Mouse (Mus musculus): Measurements from ENCODE around the gene Hoxa13. TPM values are rescaled to one million over a fixed set of nuclear protein-coding genes. Genes with fewer than 3 reads are reported as not detected.

The Hoxa13 gene
- polyA plus RNA-seq, 1 experiment from 2014 or later: not detected

- no peak overlapping the region for H3K4me3 ChIP-seq (ENCODE audit: low read depth, low read length)
These were observed 5.9 kb upstream of the Hoxa13 start for GRCm38 (mm10) chr6:52266666-52266985.

GRCm38 (mm10) chr6:52265913-52266665 is 5.4 kb upstream of the Hoxa13 start:
- Histone ChIP-seq H3K4me1 (ENCODE audit: control insufficient read depth, insufficient read depth, low read length) (no peaks in the 10 kb centered on the region), H3K9ac (replicated peaks; ENCODE audit: low read depth, low read length) (no peak overlapping the region), H3K27ac (ENCODE audit: low read length) (no peak overlapping the region), H3K4me3 (ENCODE audit: low read depth, low read length) (no peak overlapping the region), H3K9me3 (ENCODE audit: control insufficient read depth, low read depth, low read length) (no peaks in the 10 kb centered on the region), H3K4me2 (replicated peaks; ENCODE audit: low read depth, low read length) (no peak overlapping the region), H3K27me3 (ENCODE audit: control insufficient read depth, insufficient read depth, low read length) (peaks cover 78% of the 10 kb centered on the region), H3K36me3 (ENCODE audit: control insufficient read depth, insufficient read depth, low read length) (no peaks in the 10 kb centered on the region)
- ATAC-seq (ENCODE audit: insufficient number of reproducible peaks, insufficient read depth, low FRiP score, low read depth): no peak
- 1% methylated on average over 19 of the region's 19 CpGs for WGBS

More at GRCm38 (mm10) chr6:52266666-52266985, 5.9 kb upstream of the Hoxa13 start:
- ATAC-seq (ENCODE audit: insufficient number of reproducible peaks, insufficient read depth, low FRiP score, low read depth): no peak
- H3K27me3 ChIP-seq (ENCODE audit: control insufficient read depth, insufficient read depth, low read length): peaks cover 81% of the 10 kb centered on the region
- no peaks in the 10 kb centered on the region for H3K9me3 ChIP-seq (ENCODE audit: control insufficient read depth, low read depth, low read length)
- H3K4me1 ChIP-seq (ENCODE audit: control insufficient read depth, insufficient read depth, low read length): no peaks in the 10 kb centered on the region
- H3K36me3 ChIP-seq (ENCODE audit: control insufficient read depth, insufficient read depth, low read length): no peaks in the 10 kb centered on the region
- no peak overlapping the region for H3K4me2 ChIP-seq (replicated peaks; ENCODE audit: low read depth, low read length)
- no peak overlapping the region for H3K27ac ChIP-seq (ENCODE audit: low read length)
- no peak overlapping the region for H3K9ac ChIP-seq (replicated peaks; ENCODE audit: low read depth, low read length)
- WGBS: 3% methylated on average over 9 of the region's 9 CpGs

- Histone ChIP-seq H3K36me3 (ENCODE audit: control insufficient read depth, insufficient read depth, low read length) (no peaks in the 10 kb centered on the region), H3K27me3 (ENCODE audit: control insufficient read depth, insufficient read depth, low read length) (peaks cover 73% of the 10 kb centered on the region), H3K9ac (replicated peaks; ENCODE audit: low read depth, low read length) (no peak overlapping the region), H3K4me2 (replicated peaks; ENCODE audit: low read depth, low read length) (no peak overlapping the region), H3K4me1 (ENCODE audit: control insufficient read depth, insufficient read depth, low read length) (no peaks in the 10 kb centered on the region), H3K27ac (ENCODE audit: low read length) (no peak overlapping the region), H3K4me3 (ENCODE audit: low read depth, low read length) (no peak overlapping the region), H3K9me3 (ENCODE audit: control insufficient read depth, low read depth, low read length) (no peaks in the 10 kb centered on the region)
- WGBS: 2% methylated on average over 18 of the region's 18 CpGs
- no peak for ATAC-seq (ENCODE audit: insufficient number of reproducible peaks, insufficient read depth, low FRiP score, low read depth)
These were observed 4.7 kb upstream of the Hoxa13 start for GRCm38 (mm10) chr6:52265306-52265912.

GRCm38 (mm10) chr6:52264106-52264790 is 3.6 kb upstream of the Hoxa13 start:
- H3K9ac ChIP-seq (replicated peaks; ENCODE audit: low read depth, low read length): no peak overlapping the region
- WGBS: 2% methylated on average over 5 of the region's 5 CpGs
- H3K27me3 ChIP-seq (ENCODE audit: control insufficient read depth, insufficient read depth, low read length): peaks cover 67% of the 10 kb centered on the region
- no peaks in the 10 kb centered on the region for H3K36me3 ChIP-seq (ENCODE audit: control insufficient read depth, insufficient read depth, low read length)
- 0 out of 2 replicates have a peak, but pooled peaks cover 5% of the 10 kb centered on the region for H3K4me1 ChIP-seq (ENCODE audit: control insufficient read depth, insufficient read depth, low read length)
- H3K4me3 ChIP-seq (ENCODE audit: low read depth, low read length): no peak overlapping the region
- no peak overlapping the region for H3K4me2 ChIP-seq (replicated peaks; ENCODE audit: low read depth, low read length)
- no peak for ATAC-seq (ENCODE audit: insufficient number of reproducible peaks, insufficient read depth, low FRiP score, low read depth)
- no peak overlapping the region for H3K27ac ChIP-seq (ENCODE audit: low read length)
- no peaks in the 10 kb centered on the region for H3K9me3 ChIP-seq (ENCODE audit: control insufficient read depth, low read depth, low read length)

- WGBS: 3% methylated on average over 6 of the region's 6 CpGs
- peaks cover 61% of the 10 kb centered on the region for H3K27me3 ChIP-seq (ENCODE audit: control insufficient read depth, insufficient read depth, low read length)
These were observed 2.6 kb upstream of the Hoxa13 start for GRCm38 (mm10) chr6:52263321-52263585.

GRCm38 (mm10) chr6:52262463-52263320 is 2.0 kb upstream of the Hoxa13 start:
- Histone ChIP-seq H3K4me1 (ENCODE audit: control insufficient read depth, insufficient read depth, low read length) (0 out of 2 replicates have a peak, but pooled peaks cover 5% of the 10 kb centered on the region), H3K9ac (replicated peaks; ENCODE audit: low read depth, low read length) (no peak overlapping the region), H3K27ac (ENCODE audit: low read length) (no peak overlapping the region), H3K27me3 (ENCODE audit: control insufficient read depth, insufficient read depth, low read length) (peaks cover 60% of the 10 kb centered on the region), H3K4me3 (ENCODE audit: low read depth, low read length) (no peak overlapping the region), H3K4me2 (replicated peaks; ENCODE audit: low read depth, low read length) (no peak overlapping the region), H3K9me3 (ENCODE audit: control insufficient read depth, low read depth, low read length) (no peaks in the 10 kb centered on the region), H3K36me3 (ENCODE audit: control insufficient read depth, insufficient read depth, low read length) (no peaks in the 10 kb centered on the region)
- WGBS: under 1% methylated on average over 24 of the region's 24 CpGs
- ATAC-seq (ENCODE audit: insufficient number of reproducible peaks, insufficient read depth, low FRiP score, low read depth): no peak

More at GRCm38 (mm10) chr6:52263321-52263585, 2.6 kb upstream of the Hoxa13 start:
- no peak overlapping the region for H3K27ac ChIP-seq (ENCODE audit: low read length)
- no peak overlapping the region for H3K9ac ChIP-seq (replicated peaks; ENCODE audit: low read depth, low read length)
- no peak overlapping the region for H3K4me3 ChIP-seq (ENCODE audit: low read depth, low read length)
- H3K9me3 ChIP-seq (ENCODE audit: control insufficient read depth, low read depth, low read length): no peaks in the 10 kb centered on the region
- no peak overlapping the region for H3K4me2 ChIP-seq (replicated peaks; ENCODE audit: low read depth, low read length)
- ATAC-seq (ENCODE audit: insufficient number of reproducible peaks, insufficient read depth, low FRiP score, low read depth): no peak
- H3K36me3 ChIP-seq (ENCODE audit: control insufficient read depth, insufficient read depth, low read length): no peaks in the 10 kb centered on the region
- 0 out of 2 replicates have a peak, but pooled peaks cover 5% of the 10 kb centered on the region for H3K4me1 ChIP-seq (ENCODE audit: control insufficient read depth, insufficient read depth, low read length)

- Histone ChIP-seq H3K4me3 (ENCODE audit: low read depth, low read length) (no peak overlapping the region), H3K36me3 (ENCODE audit: control insufficient read depth, insufficient read depth, low read length) (no peaks in the 10 kb centered on the region), H3K4me2 (replicated peaks; ENCODE audit: low read depth, low read length) (no peak overlapping the region), H3K9ac (replicated peaks; ENCODE audit: low read depth, low read length) (no peak overlapping the region), H3K27me3 (ENCODE audit: control insufficient read depth, insufficient read depth, low read length) (peaks cover 60% of the 10 kb centered on the region), H3K9me3 (ENCODE audit: control insufficient read depth, low read depth, low read length) (no peaks in the 10 kb centered on the region), H3K4me1 (ENCODE audit: control insufficient read depth, insufficient read depth, low read length) (0 out of 2 replicates have a peak, but pooled peaks cover 5% of the 10 kb centered on the region), H3K27ac (ENCODE audit: low read length) (no peak overlapping the region)
- 5% methylated on average over 9 of the region's 9 CpGs for WGBS
- no peak for ATAC-seq (ENCODE audit: insufficient number of reproducible peaks, insufficient read depth, low FRiP score, low read depth)
These were observed 1.2 kb upstream of the Hoxa13 start for GRCm38 (mm10) chr6:52261751-52262462.
